Mouse (Mus musculus): ENCODE measurements around the gene Nfatc2. TPM values are rescaled to one million over a fixed set of nuclear protein-coding genes. Genes with fewer than 3 reads are reported as not detected.

Nfatc2 gene
- total and polyA plus RNA-seq, 3 experiments = 3.5 to 4.9 (median 4.7) TPM

- no peak for DNase-seq
Observed at GRCm38 (mm10) chr2:168438981-168439452, 162.4 kb downstream of the Nfatc2 start.

- no peak for DNase-seq
Observed at GRCm38 (mm10) chr2:168434187-168434586, 167.3 kb downstream of the Nfatc2 start.

GRCm38 (mm10) chr2:168433392-168433791, 168.1 kb downstream of the Nfatc2 start:
- DNase-seq = no peak

GRCm38 (mm10) chr2:168432394-168432793, 169.1 kb downstream of the Nfatc2 start:
- no peak for DNase-seq

GRCm38 (mm10) chr2:168429598-168429997, 171.9 kb downstream of the Nfatc2 start:
- DNase-seq = no peak

- DNase-seq = peak; percentile 5
Observed at GRCm38 (mm10) chr2:168428375-168428901, 173.0 kb downstream of the Nfatc2 start.

Small RNAs within 50 kb of the gene (microRNA-seq; reads per million reads assigned to microRNA genes)
- gene Mir7004 = 0.83 to 1.8 reads per million in 2 experiments

Other genes with a start within 250 kb of the Nfatc2 start
- gene Atp9a, start 140.8 kb upstream of the Nfatc2 start, total RNA-seq (2021) = 100 to 1,000 TPM in 1 of 2 experiments, 10 to 100 TPM in 1; 57.0 to 104 TPM
- gene Atp9a, start 140.8 kb upstream of the Nfatc2 start, polyA plus RNA-seq (2012; rRNA removed) = 58.9 and 60.5 TPM in 2 replicates
- not detected for gene Sall4, start 166.3 kb upstream of the Nfatc2 start, total RNA-seq (2021)
- gene Sall4, start 166.3 kb upstream of the Nfatc2 start, polyA plus RNA-seq (2012; rRNA removed) = 0.03 TPM in 1 of 2 replicates, not detected in the other

Data from adrenal gland, adult 2 months (tissue).